Mouse (Mus musculus) fat pad, adult 2 months (tissue): ENCODE data around the gene Gm7138.
"Not testable (repeated sequence)": the region's sequence is repeated elsewhere in the genome, so short reads cannot be mapped to it uniquely, and the experiment has no call there.

ENCODE experiments used
- DNase-seq: peaks from one replicate; pipeline ENCODE4 v3.0.0-alpha.2; 2011; ENCODE audit warnings: low read depth, low spot score; ENCODE audit errors: extremely low read depth

The Gm7138 gene

DNA sequence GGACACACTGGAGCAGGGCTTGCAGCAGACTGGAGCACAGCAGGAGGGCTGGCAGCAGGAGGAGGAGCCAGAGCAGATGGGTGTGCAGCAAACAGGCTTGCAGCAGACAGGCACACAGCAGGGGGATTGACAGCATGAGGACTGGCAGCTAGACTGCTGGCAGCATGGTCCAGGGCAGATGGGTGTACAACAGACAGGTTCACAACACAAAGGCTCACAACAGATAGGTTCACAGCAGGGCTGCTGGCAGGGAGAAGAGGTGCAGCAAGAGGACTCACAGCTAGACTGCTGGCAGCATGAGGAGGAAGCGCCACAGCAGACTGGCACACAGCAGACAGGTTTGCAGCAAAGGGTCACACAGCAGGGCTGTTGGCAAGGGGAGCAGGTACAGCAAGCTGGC lies 26.1 kb downstream of the Gm7138 start:
- DNase-seq = not testable (repeated sequence)

DNA sequence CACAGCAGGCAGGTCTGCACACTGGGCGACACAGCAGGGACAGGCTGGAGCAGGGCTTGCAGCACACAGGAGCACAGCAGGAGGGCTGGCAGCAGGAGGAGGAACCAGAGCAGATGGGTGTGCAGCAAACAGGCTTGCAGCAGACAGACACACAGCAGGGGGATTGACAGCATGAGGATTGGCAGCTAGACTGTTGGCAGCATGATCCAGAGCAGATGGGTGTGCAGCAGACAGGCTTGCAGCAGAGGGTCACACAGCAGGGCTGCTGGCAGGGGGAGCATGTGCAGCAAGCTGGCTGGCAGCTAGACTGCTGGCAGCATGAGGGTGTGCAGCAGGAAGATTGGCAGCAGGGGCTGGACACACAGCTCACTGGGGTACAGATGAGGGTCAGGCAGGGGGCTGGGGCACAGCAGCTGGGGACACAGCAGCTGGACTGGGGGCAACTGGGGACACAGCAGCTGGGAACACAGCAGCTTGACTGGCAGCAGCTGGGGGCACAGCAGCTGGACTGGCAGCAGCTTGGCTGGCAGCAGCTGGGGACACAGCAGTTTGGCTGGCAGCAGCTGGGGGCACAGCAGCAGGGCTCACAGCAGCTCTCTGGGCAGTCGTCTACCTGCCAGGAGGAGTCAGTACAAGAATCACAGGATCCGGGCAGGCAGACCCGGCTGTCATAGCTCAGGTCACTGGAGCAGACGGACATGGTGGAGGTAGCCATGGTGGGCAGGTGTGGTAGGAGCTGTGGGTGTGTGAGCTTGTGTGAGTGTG lies 34.6 kb downstream of the Gm7138 start, which contains the start of gene Gm18596:
Gm18596 (minus strand) TSS at position 715 of the 765 bp plus-strand sequence.
- DNase-seq = not testable (repeated sequence)

DNA sequence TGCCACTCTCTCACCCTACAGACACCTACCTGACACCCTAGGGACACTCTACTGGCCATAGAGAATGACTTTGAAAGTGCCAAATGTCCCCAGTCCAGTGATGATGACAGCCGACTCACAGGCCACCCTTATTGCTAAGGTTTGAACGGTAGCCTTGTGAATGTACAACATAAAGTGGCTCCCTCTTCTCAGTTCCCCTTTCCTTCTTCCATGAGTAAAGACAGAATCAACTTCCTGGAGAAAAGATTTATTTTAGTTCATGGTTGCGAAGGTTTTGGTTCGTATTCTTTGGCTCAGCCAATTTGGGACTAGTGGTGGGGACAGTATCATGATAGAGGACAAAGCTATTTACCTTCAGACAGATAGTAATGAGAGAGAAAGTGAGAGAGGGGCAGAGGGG lies 37.8 kb downstream of the Gm7138 start:
- DNase-seq = no peak

DNA sequence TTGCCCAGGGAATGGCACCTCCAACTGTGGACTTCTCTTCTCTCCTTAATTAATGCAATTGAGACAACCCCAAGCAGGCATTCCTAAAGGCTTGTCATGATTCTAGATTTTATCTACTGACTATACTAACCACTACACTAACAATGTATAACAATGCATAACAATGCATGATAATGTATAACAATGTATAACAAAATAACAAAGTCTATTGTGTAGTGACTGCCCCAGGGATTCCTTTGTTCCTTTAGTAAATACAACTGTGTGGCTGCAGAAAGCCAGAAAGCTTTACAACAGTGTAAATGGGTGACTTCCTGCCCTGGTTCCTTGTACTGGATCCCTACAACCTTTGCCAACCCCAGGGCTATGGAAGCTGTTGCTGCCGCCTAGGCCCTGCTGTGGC lies 40.8 kb downstream of the Gm7138 start:
- no peak for DNase-seq

DNA sequence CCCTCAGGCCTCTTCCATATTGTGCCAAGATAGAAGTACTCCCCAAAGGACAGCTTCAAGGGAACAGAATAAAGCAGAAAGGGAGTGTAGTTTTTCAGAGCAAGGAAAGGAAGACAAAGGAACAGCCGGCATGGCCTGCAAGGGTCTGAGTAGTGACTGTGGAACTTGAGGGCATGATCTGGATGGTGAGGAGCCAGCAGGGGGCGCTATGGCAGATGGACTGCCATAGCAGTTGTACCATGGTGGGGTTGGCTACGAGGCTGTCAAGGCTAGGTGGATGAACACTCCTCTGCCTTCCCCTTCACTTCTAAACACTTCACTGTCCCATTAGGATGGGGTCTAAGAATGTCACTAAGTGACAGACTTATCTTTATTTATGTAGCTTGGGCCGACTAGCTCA lies 47.5 kb downstream of the Gm7138 start:
- no peak for DNase-seq

DNA sequence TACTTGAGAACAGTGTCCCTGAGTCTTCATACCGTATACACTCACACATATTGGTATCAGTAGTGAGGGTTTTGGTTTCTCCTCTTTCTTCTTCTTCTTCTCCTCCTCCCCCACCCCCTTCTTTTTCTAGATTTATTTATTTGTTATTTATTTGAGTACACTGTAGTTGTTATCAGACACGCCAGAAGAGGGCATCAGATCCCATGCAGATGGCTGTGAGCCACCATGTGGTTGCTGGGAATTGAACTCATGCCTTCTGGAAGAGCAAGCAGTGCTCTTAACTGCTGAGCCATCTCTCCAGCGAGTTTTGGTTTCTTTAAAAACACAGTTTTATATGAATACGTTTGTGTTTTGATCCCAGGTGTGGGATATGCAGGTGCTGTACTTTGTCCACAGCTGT lies 48.5 kb downstream of the Gm7138 start:
- no peak for DNase-seq
